Mouse (Mus musculus) liver, postnatal 0 days (tissue): ENCODE results near the gene Rgs11. TPM values are rescaled to one million over a fixed set of nuclear protein-coding genes. Genes with fewer than 3 reads are reported as not detected.
A peak's percentile ranks its signal among the peaks of the same experiment; 100 is the strongest.

Experiments used
- ATAC-seq: fragments of 200-750 bp; cut with Nextera tagmentation; 2 replicates; pipeline ENCODE4 v1.8.0; 2017; ENCODE audit warnings: mild to moderate bottlenecking, moderate library complexity
- DNase-seq: peaks from one replicate; pipeline ENCODE4 v3.0.0-alpha.2; 2016
- H3K27ac ChIP-seq: fragments of 300-500 bp; sonication (generic); 2 replicates; pipeline ENCODE4 v1.5.1; 2014; ENCODE audit warnings: antibody characterized with exemption, moderate library complexity, mild to moderate bottlenecking, low read depth
- H3K27me3 ChIP-seq: fragments of 300-500 bp; sonication (generic); 2 replicates; pipeline ENCODE4 v1.6.1; 2014; ENCODE audit warnings: low read length, control low read depth, mixed read lengths; ENCODE audit not compliant: insufficient read depth
- H3K36me3 ChIP-seq: fragments of 300-500 bp; sonication (generic); replicated peaks from 2 replicates; pipeline ENCODE4 v1.6.1; 2014; ENCODE audit warnings: mild to moderate bottlenecking, control low read depth, low read length, moderate library complexity, mixed read lengths; ENCODE audit not compliant: insufficient read depth
- H3K4me1 ChIP-seq: fragments of 300-500 bp; sonication (generic); 2 replicates; pipeline ENCODE4 v1.6.1; 2014; ENCODE audit warnings: antibody characterized with exemption, mild to moderate bottlenecking, control low read depth; ENCODE audit not compliant: insufficient read depth
- H3K4me2 ChIP-seq: fragments of 300-500 bp; sonication (generic); 2 replicates; pipeline ENCODE4 v1.6.1; 2014; ENCODE audit warnings: low read depth, mild to moderate bottlenecking, low read length, moderate library complexity, mixed read lengths
- H3K4me3 ChIP-seq: fragments of 300-500 bp; sonication (generic); 2 replicates; pipeline ENCODE4 v1.5.1; 2014; ENCODE audit warnings: low read depth, low read length
- H3K9ac ChIP-seq: fragments of 300-500 bp; sonication (generic); replicated peaks from 2 replicates; pipeline ENCODE4 v1.6.1; 2014; ENCODE audit warnings: mild to moderate bottlenecking, moderate library complexity
- H3K9me3 ChIP-seq: fragments of 300-500 bp; sonication (generic); 2 replicates; pipeline ENCODE4 v1.6.1; 2016; ENCODE audit warnings: mild to moderate bottlenecking, control low read depth, low read length, mixed read lengths
- CTCF ChIP-seq: sonication (generic); IDR thresholded peaks from 2 replicates; pipeline ENCODE4 v1.5.1; 2016; ENCODE audit warnings: antibody characterized with exemption, low read depth
- EP300 ChIP-seq: IDR thresholded peaks from 2 replicates; pipeline ENCODE4 v1.6.1; 2016; ENCODE audit warnings: antibody characterized with exemption, low read depth, mild to moderate bottlenecking
- WGBS: fragments of 180-500 bp; shearing (Covaris S2); extraction: QIAGEN DNeasy Blood & Tissue Kit; methylation state at CpG from one replicate; pipeline ENCODE4 v1.1.7; 2014; ENCODE audit not compliant: insufficient replicate concordance; 5-methylcytosine and 5-hydroxymethylcytosine counted together
- polyA plus RNA-seq: library from polyadenylated mRNA; unstranded; fragments of >200 nt; fragmentation: Nextera tagmentation; extraction: Ambion mirVana; gene quantifications from 2 replicates; pipeline ENCODE4 v1.2.1, GENCODE M21; 2015

Gene Rgs11
- polyA plus RNA-seq, 1 experiment from 2014 or later = not detected

GRCm38 (mm10) chr17:26221508-26221907, 18.8 kb downstream of the Rgs11 start:
- H3K9ac ChIP-seq = no peak overlapping the region
- TF ChIP-seq EP300 (no peak), CTCF (no peak)
- H3K9me3 ChIP-seq = no peaks in the 10 kb centered on the region
- no peaks in the 10 kb centered on the region for H3K36me3 ChIP-seq
- DNase-seq (no peak), ATAC-seq (no peak)
- no peak overlapping the region for H3K4me2 ChIP-seq
- WGBS = 62% methylated on average over 2 of the region's 2 CpGs
- H3K27ac ChIP-seq = no peak overlapping the region
- no peaks in the 10 kb centered on the region for H3K4me1 ChIP-seq
- no peaks in the 10 kb centered on the region for H3K27me3 ChIP-seq
- no peak overlapping the region for H3K4me3 ChIP-seq

DNA sequence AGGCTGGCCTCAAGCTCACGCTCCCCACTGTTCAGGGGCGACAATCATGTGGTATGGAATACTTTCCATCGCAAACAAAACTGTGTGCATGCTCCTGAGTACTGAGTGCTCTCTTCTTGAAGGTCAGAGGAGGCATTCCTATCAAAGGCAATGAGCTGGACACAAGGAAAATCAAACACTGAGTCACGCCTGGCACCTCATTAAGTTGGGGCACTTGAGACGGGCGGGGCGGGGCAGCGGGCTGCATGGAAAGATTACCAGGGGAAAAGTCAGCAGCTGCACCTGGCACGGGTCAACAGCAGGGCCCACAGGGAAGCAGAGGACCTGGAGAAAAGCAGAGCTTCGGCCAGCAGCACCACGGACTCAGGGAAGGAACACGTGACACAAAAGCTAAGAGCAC, 22.4 kb downstream of the Rgs11 start:
- Histone ChIP-seq H3K36me3 (no peaks in the 10 kb centered on the region), H3K27ac (no peak overlapping the region), H3K4me3 (no peak overlapping the region), H3K9ac (no peak overlapping the region), H3K9me3 (no peaks in the 10 kb centered on the region), H3K4me1 (no peaks in the 10 kb centered on the region), H3K27me3 (no peaks in the 10 kb centered on the region), H3K4me2 (no peak overlapping the region)
- WGBS = 73% methylated on average over 12 of the region's 12 CpGs
- no peak for ATAC-seq
- no peak for DNase-seq
- TF ChIP-seq EP300 = no peak
- no peak for TF ChIP-seq CTCF

GRCm38 (mm10) chr17:26229776-26230175, 27.0 kb downstream of the Rgs11 start:
- H3K27me3 ChIP-seq = no peaks in the 10 kb centered on the region
- H3K27ac ChIP-seq = no peak overlapping the region
- ATAC-seq (no peak), DNase-seq (no peak)
- H3K9me3 ChIP-seq = no peaks in the 10 kb centered on the region
- TF ChIP-seq EP300 = no peak
- no peak for TF ChIP-seq CTCF
- no peaks in the 10 kb centered on the region for H3K4me1 ChIP-seq
- WGBS = 71% methylated on average over 5 of the region's 5 CpGs
- no peak overlapping the region for H3K9ac ChIP-seq
- no peak overlapping the region for H3K4me2 ChIP-seq
- no peaks in the 10 kb centered on the region for H3K36me3 ChIP-seq
- no peak overlapping the region for H3K4me3 ChIP-seq

DNA sequence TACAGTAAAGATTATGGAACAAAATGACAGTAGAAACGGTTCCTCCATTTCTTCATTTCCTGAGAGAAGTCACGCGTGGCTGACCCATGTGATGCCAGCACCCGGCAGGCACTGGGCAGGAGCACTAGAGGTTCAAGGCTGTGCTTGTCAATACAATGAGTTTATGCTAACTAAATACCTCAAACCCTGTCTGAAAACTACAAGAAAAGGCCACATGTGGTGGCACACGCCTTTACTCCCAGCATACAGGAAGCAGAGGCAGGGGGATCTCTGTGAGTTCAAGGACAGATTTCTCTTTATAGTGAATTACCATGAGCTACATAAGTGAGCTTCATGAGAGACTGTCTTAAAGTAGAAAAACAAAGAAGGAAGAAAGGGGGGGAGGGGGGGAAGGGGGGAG, 28.4 kb downstream of the Rgs11 start:
- WGBS = 53% methylated on average over 5 of the region's 5 CpGs

DNA sequence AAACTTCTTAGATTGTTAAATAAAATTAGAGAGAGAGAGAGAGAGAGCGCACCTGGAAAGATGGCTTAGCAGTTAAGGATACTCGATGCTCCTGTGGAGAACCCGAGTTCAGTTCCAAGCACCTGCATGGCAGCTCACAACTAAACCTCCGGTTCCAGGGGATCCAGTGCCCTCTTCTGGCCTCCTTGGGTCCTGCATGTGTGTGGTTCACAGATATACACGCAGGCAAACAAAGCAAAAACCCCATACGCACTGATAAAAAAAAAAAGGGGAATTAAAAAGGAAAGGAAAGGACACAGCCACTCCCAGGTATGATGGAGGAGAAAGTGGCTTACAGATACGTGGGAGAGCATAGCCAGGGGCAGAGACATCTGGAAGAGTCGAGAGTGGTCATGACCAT, 30.1 kb downstream of the Rgs11 start:
- Histone ChIP-seq H3K36me3 (no peaks in the 10 kb centered on the region), H3K9ac (no peak overlapping the region), H3K4me2 (no peak overlapping the region), H3K4me3 (no peak overlapping the region), H3K27me3 (no peaks in the 10 kb centered on the region), H3K9me3 (no peaks in the 10 kb centered on the region), H3K4me1 (0 out of 2 replicates have a peak, but pooled peaks cover 7% of the 10 kb centered on the region), H3K27ac (no peak overlapping the region)
- TF ChIP-seq CTCF = peak; percentile 54
- no peak for TF ChIP-seq EP300
- DNase-seq (no peak), ATAC-seq (no peak)
- WGBS = 76% methylated on average over 8 of the region's 8 CpGs

More for the DNA sequence above, 28.4 kb downstream of the Rgs11 start:
- Histone ChIP-seq H3K4me3 (no peak overlapping the region), H3K4me1 (0 out of 2 replicates have a peak, but pooled peaks cover 7% of the 10 kb centered on the region), H3K36me3 (no peaks in the 10 kb centered on the region), H3K27me3 (no peaks in the 10 kb centered on the region), H3K9ac (no peak overlapping the region), H3K27ac (peak overlapping the region; percentile 45; the same call in 1 of the 2 replicates), H3K9me3 (no peaks in the 10 kb centered on the region), H3K4me2 (no peak overlapping the region)
- ATAC-seq (no peak), DNase-seq (no peak)
- TF ChIP-seq EP300 (no peak), CTCF (no peak)

- TF ChIP-seq CTCF (no peak), EP300 (no peak)
- no peak overlapping the region for H3K9ac ChIP-seq
- DNase-seq = no peak
- WGBS = 83% methylated on average over 8 of the region's 8 CpGs
- no peak overlapping the region for H3K4me2 ChIP-seq
- H3K9me3 ChIP-seq = no peaks in the 10 kb centered on the region
- H3K27me3 ChIP-seq = no peaks in the 10 kb centered on the region
- H3K36me3 ChIP-seq = no peaks in the 10 kb centered on the region
- no peak for ATAC-seq
- H3K4me3 ChIP-seq = no peak overlapping the region
- H3K27ac ChIP-seq = no peak overlapping the region
- H3K4me1 ChIP-seq = 0 out of 2 replicates have a peak, but pooled peaks cover 7% of the 10 kb centered on the region
Measured at GRCm38 (mm10) chr17:26234386-26234785, 31.6 kb downstream of the Rgs11 start.
